Comparison of ENCODE assay signal across 8 mouse cellular contexts in genomic region chr1:59687493-59687892, GRCm38 (mm10). TPM values are rescaled to one million over a fixed set of nuclear protein-coding genes. Genes with fewer than 3 reads are reported as not detected.
DNase-seq lines count a peak whose midpoint lies in the region; ATAC-seq and TF ChIP-seq lines count a peak whose summit lies in the region.

No protein-coding gene starts in this region.

- 0 out of 2 replicates have a peak, but pooled peaks cover under 1% of the 10 kb centered on the region for H3K27me3 ChIP-seq in forebrain, embryonic 12.5 days
- peaks cover 9% of the 10 kb centered on the region; the same call in 1 of the 2 replicates for H3K27me3 ChIP-seq in forebrain, embryonic 15.5 days
- H3K27me3 ChIP-seq in megakaryocyte, embryonic 14.5 days (replicated peaks) = no peaks in the 10 kb centered on the region
- H3K27me3 ChIP-seq in intestine, embryonic 14.5 days (replicated peaks; ENCODE audit: control insufficient read depth, insufficient read depth, low read length) = no peaks in the 10 kb centered on the region
- H3K27me3 ChIP-seq in liver, postnatal 0 days (ENCODE audit: insufficient read depth, low read length) = no peaks in the 10 kb centered on the region

- H3K4me1 ChIP-seq in forebrain, embryonic 12.5 days = peaks cover 18% of the 10 kb centered on the region
- H3K4me1 ChIP-seq in forebrain, embryonic 15.5 days = peaks cover 25% of the 10 kb centered on the region
- H3K4me1 ChIP-seq in megakaryocyte, embryonic 14.5 days = peaks cover 35% of the 10 kb centered on the region
- peaks cover 7% of the 10 kb centered on the region for H3K4me1 ChIP-seq in intestine, embryonic 14.5 days (replicated peaks; ENCODE audit: control insufficient read depth, insufficient read depth, low read length)
- H3K4me1 ChIP-seq in liver, postnatal 0 days (ENCODE audit: insufficient read depth) = peaks cover 15% of the 10 kb centered on the region

- ATAC-seq in forebrain, embryonic 12.5 days (ENCODE audit: low FRiP score) = no peak
- ATAC-seq in forebrain, embryonic 15.5 days (replicated peaks) = no peak
- ATAC-seq in megakaryocyte, adult 5-6 weeks (ENCODE audit: poor library complexity, severe bottlenecking) = no peak
- no peak for ATAC-seq in intestine, embryonic 14.5 days (replicated peaks; ENCODE audit: low FRiP score, low TSS enrichment, low read depth)
- ATAC-seq in liver, postnatal 0 days = no peak

- no peak overlapping the region for H3K27ac ChIP-seq in forebrain, embryonic 12.5 days
- H3K27ac ChIP-seq in forebrain, embryonic 15.5 days (replicated peaks) = no peak overlapping the region
- no peak overlapping the region for H3K27ac ChIP-seq in intestine, embryonic 14.5 days (ENCODE audit: low read depth)
- H3K27ac ChIP-seq in liver, postnatal 0 days (ENCODE audit: low read depth) = no peak overlapping the region

- DNase-seq in intestine, embryonic 14.5 days (ENCODE audit: low spot score) = no peak
- no peak for DNase-seq in liver, postnatal 0 days
- DNase-seq in spleen, adult 12 weeks (ENCODE audit: low spot score) = no peak
- no peak for DNase-seq in testis, postnatal 14 days (ENCODE audit: low spot score)

- no peak for TF ChIP-seq CTCF in liver, postnatal 0 days (IDR thresholded peaks at IDR 0.05; ENCODE audit: low read depth)

- no peak overlapping the region for H3K4me3 ChIP-seq in forebrain, embryonic 12.5 days (replicated peaks)
- no peak overlapping the region for H3K4me3 ChIP-seq in forebrain, embryonic 15.5 days
- peak overlapping the region; percentile 81 for H3K4me3 ChIP-seq in megakaryocyte, embryonic 14.5 days (replicated peaks)
- 0 out of 2 replicates have a peak overlapping the region, but pooled peaks have one; percentile 99 for H3K4me3 ChIP-seq in intestine, embryonic 14.5 days (ENCODE audit: low read depth, low read length)
- peak overlapping the region; percentile 65; the same call in 1 of the 2 replicates for H3K4me3 ChIP-seq in liver, postnatal 0 days (ENCODE audit: low read depth, low read length)

- H3K9ac ChIP-seq in forebrain, embryonic 12.5 days = no peak overlapping the region
- no peak overlapping the region for H3K9ac ChIP-seq in forebrain, embryonic 15.5 days (replicated peaks)
- H3K9ac ChIP-seq in intestine, embryonic 14.5 days (ENCODE audit: low read length) = 0 out of 2 replicates have a peak overlapping the region, but pooled peaks have one; percentile 16
- H3K9ac ChIP-seq in liver, postnatal 0 days (replicated peaks) = 0 out of 2 replicates have a peak overlapping the region, but pooled peaks have one; percentile 28

- WGBS in forebrain, embryonic 12.5 days = 92% methylated on average over 1 of the region's 1 CpGs
- WGBS in forebrain, embryonic 15.5 days = 84% methylated on average over 1 of the region's 1 CpGs
- WGBS in intestine, embryonic 14.5 days = 70% methylated on average over 1 of the region's 1 CpGs
- WGBS in liver, postnatal 0 days (ENCODE audit: insufficient replicate concordance) = 56% methylated on average over 1 of the region's 1 CpGs

- no peak for TF ChIP-seq EP300 in liver, postnatal 0 days (IDR thresholded peaks at IDR 0.05; ENCODE audit: low read depth)

- no peaks in the 10 kb centered on the region for H3K9me3 ChIP-seq in forebrain, embryonic 12.5 days
- H3K9me3 ChIP-seq in forebrain, embryonic 15.5 days = no peaks in the 10 kb centered on the region
- H3K9me3 ChIP-seq in megakaryocyte, embryonic 14.5 days = no peaks in the 10 kb centered on the region
- no peaks in the 10 kb centered on the region for H3K9me3 ChIP-seq in intestine, embryonic 14.5 days (ENCODE audit: control insufficient read depth, low read length)
- no peaks in the 10 kb centered on the region for H3K9me3 ChIP-seq in liver, postnatal 0 days (ENCODE audit: low read length)

- H3K36me3 ChIP-seq in forebrain, embryonic 12.5 days (replicated peaks) = peaks cover 13% of the 10 kb centered on the region
- H3K36me3 ChIP-seq in forebrain, embryonic 15.5 days = peaks cover 13% of the 10 kb centered on the region
- peaks cover 35% of the 10 kb centered on the region for H3K36me3 ChIP-seq in megakaryocyte, embryonic 14.5 days (replicated peaks; ENCODE audit: low read length)
- peaks cover 29% of the 10 kb centered on the region for H3K36me3 ChIP-seq in intestine, embryonic 14.5 days (ENCODE audit: control insufficient read depth, insufficient read depth, low read length)
- peaks cover 8% of the 10 kb centered on the region; the same call in 1 of the 2 replicates for H3K36me3 ChIP-seq in liver, postnatal 0 days (replicated peaks; ENCODE audit: insufficient read depth, low read length)

- H3K4me2 ChIP-seq in forebrain, embryonic 12.5 days = peak overlapping the region; percentile 15; the same call in 1 of the 2 replicates
- no peak overlapping the region for H3K4me2 ChIP-seq in forebrain, embryonic 15.5 days (replicated peaks)
- peak overlapping the region; percentile 97 for H3K4me2 ChIP-seq in intestine, embryonic 14.5 days (ENCODE audit: low read length)
- peak overlapping the region; percentile 72 for H3K4me2 ChIP-seq in liver, postnatal 0 days (ENCODE audit: low read depth, low read length)

RNA-seq across cellular contexts. Expression of gene Nop58, which starts 2.7 kb away (rescaled TPM):
- 275 and 277 TPM in 2 replicates for polyA plus RNA-seq in forebrain, embryonic 12.5 days (2016; fragmentation: Nextera tagmentation; extraction: Ambion mirVana)
- polyA plus RNA-seq in forebrain, embryonic 15.5 days (2015; fragmentation: Nextera tagmentation; extraction: Ambion mirVana) = 166 and 169 TPM in 2 replicates
- polyA plus RNA-seq in megakaryocyte, embryonic 14.5 days (2012; ENCODE audit: insufficient read depth, low replicate concordance) = 30.2 and 51.7 TPM in 2 replicates
- 36.6 and 56.2 TPM in 2 replicates for total RNA-seq in megakaryocyte, adult 5-6 weeks (2015)
- 280 and 284 TPM in 2 replicates for total RNA-seq in megakaryocyte, adult 5-6 weeks (2017)
- polyA plus RNA-seq in intestine, embryonic 14.5 days (2014; fragmentation: Nextera tagmentation; extraction: Ambion mirVana) = 256 and 268 TPM in 2 replicates
- polyA plus RNA-seq in liver, postnatal 0 days (2015; fragmentation: Nextera tagmentation; extraction: Ambion mirVana) = 80.6 and 81.8 TPM in 2 replicates

RNA-seq across cellular contexts. Expression of gene Sumo1, which starts 16.9 kb away (rescaled TPM):
- polyA plus RNA-seq in forebrain, embryonic 12.5 days (2016; fragmentation: Nextera tagmentation; extraction: Ambion mirVana) = 514 and 515 TPM in 2 replicates
- polyA plus RNA-seq in forebrain, embryonic 15.5 days (2015; fragmentation: Nextera tagmentation; extraction: Ambion mirVana) = 427 and 428 TPM in 2 replicates
- 34.8 and 278 TPM in 2 replicates for polyA plus RNA-seq in megakaryocyte, embryonic 14.5 days (2012; ENCODE audit: insufficient read depth, low replicate concordance)
- total RNA-seq in megakaryocyte, adult 5-6 weeks (2015) = 209 and 219 TPM in 2 replicates
- total RNA-seq in megakaryocyte, adult 5-6 weeks (2017) = 145 TPM in 2 replicates
- polyA plus RNA-seq in intestine, embryonic 14.5 days (2014; fragmentation: Nextera tagmentation; extraction: Ambion mirVana) = 371 and 397 TPM in 2 replicates
- polyA plus RNA-seq in liver, postnatal 0 days (2015; fragmentation: Nextera tagmentation; extraction: Ambion mirVana) = 96.2 and 97.3 TPM in 2 replicates

Comparison
In these comparisons a context has a peak if more than half of its experiments do, and no peak if none do; other contexts are left out.
1. H3K4me3 ChIP-seq: peak in megakaryocyte, embryonic 14.5 days (single experiment), intestine, embryonic 14.5 days (single experiment) and liver, postnatal 0 days (single experiment); none in forebrain, embryonic 12.5 days (single experiment) and forebrain, embryonic 15.5 days (single experiment).
2. H3K9ac ChIP-seq: peak in intestine, embryonic 14.5 days (single experiment) and liver, postnatal 0 days (single experiment); none in forebrain, embryonic 12.5 days (single experiment) and forebrain, embryonic 15.5 days (single experiment).